Mouse (Mus musculus) G1E (cell line): ENCODE results near the gene Gm45844. TPM values are rescaled to one million over a fixed set of nuclear protein-coding genes. Genes with fewer than 3 reads are reported as not detected.
"Not testable (repeated sequence)": the region's sequence is repeated elsewhere in the genome, so short reads cannot be mapped to it uniquely, and the experiment has no call there.

Source experiments
- ATAC-seq: 2 replicates; pipeline ENCODE4 v1.8.0; 2016; ENCODE audit warnings: mild to moderate bottlenecking; ENCODE audit not compliant: insufficient number of reproducible peaks, poor library complexity, low FRiP score, severe bottlenecking; ENCODE audit errors: extremely low read depth
- DNase-seq: peaks from one replicate; pipeline ENCODE4 v3.0.0; 2012; ENCODE audit warnings: low spot score
- H3K27me3 ChIP-seq: 2 replicates; pipeline ENCODE4 v1.6.1; 2012; ENCODE audit warnings: mild to moderate bottlenecking, low read length, inconsistent platforms; ENCODE audit not compliant: insufficient read depth
- H3K36me3 ChIP-seq: replicated peaks from 2 replicates; pipeline ENCODE3; 2012; ENCODE audit warnings: mild to moderate bottlenecking, inconsistent platforms
- H3K4me1 ChIP-seq: 2 replicates; pipeline ENCODE4 v1.6.1; 2012; ENCODE audit warnings: low read depth, low read length, inconsistent platforms, mixed read lengths; ENCODE audit not compliant: insufficient read depth
- H3K4me3 ChIP-seq: 2 replicates; pipeline ENCODE4 v1.5.1; 2012; ENCODE audit warnings: low read depth, mild to moderate bottlenecking, inconsistent platforms, low read length, moderate library complexity, mixed read lengths
- H3K9me3 ChIP-seq: replicated peaks from 2 replicates; pipeline ENCODE4 v1.6.1; 2012; ENCODE audit warnings: inconsistent platforms
- CTCF ChIP-seq: IDR thresholded peaks from 2 replicates; pipeline ENCODE4 v1.5.1; 2012; ENCODE audit warnings: low read depth, low read length, inconsistent platforms, mixed read lengths
- GATA1 ChIP-seq: IDR thresholded peaks from 2 replicates; pipeline ENCODE4 v1.6.1; 2012; ENCODE audit warnings: borderline replicate concordance, low read length, inconsistent platforms, mixed read lengths
- GATA2 ChIP-seq: IDR thresholded peaks from 2 replicates; pipeline ENCODE4 v1.6.1; 2012; ENCODE audit warnings: low read depth, low read length, inconsistent platforms, borderline replicate concordance
- POLR2AphosphoS5 ChIP-seq: IDR thresholded peaks from 2 replicates; pipeline ENCODE4 v1.6.1; 2012; ENCODE audit warnings: low read depth, low read length, inconsistent platforms; ENCODE audit not compliant: insufficient replicate concordance
- TAL1 ChIP-seq: conservative IDR thresholded peaks from 2 replicates; pipeline ENCODE4 v1.6.1; 2012; ENCODE audit warnings: low read depth, low read length, inconsistent platforms, mixed read lengths
- polyA plus RNA-seq: library from polyadenylated mRNA; stranded (reverse); fragments of >175 nt; gene quantifications from 2 replicates; pipeline ENCODE4 v1.2.3, GENCODE M21; 2012
- total RNA-seq, 2 experiments: library from RNA; stranded (forward) in 1 of 2; stranded (reverse) in 1 of 2; fragments of 200-1000 nt in 1 of 2; fragments of >200 nt in 1 of 2; fragmentation: Nextera tagmentation in 1 of 2; gene quantifications; 2 replicates each; pipeline ENCODE4 v1.2.3; 2014 to 2017

Gm45844 gene
- total RNA-seq (2014; fragmentation: Nextera tagmentation) (not detected in 2 replicates), total RNA-seq (2017) (0.55 and 1.2 TPM in 2 replicates), polyA plus RNA-seq (0.15 and 0.17 TPM in 2 replicates)

DNA sequence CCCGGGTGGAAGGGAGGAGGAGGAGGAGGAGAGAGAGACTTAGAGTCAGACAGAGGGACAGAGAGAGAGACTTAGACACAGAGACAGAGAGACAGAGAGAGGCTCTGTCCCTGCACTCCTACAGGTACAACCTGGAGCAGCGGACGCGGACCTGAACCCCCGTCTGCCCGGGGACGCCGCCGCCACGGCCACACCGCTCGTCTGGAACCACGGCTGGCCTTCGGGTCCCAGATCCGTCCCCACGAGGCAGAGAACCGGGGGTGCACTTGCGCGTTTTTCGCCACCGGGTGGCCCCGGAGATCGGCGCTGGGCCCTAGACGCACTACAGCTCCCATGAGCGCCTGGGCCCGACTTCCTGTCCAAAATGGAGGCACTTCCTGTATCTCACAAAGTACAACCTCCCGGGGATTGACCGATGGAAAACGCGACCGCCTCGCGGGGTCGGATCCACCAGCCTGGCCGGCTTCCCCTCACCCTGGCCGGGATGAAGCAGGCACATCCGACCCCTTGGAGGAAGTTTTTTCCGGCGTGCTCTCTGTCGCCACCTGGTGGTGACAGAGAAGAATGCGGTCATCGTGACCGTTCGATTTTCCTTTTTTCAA is at the start of gene Gm45844:
TSS of gene Gm45844 (minus strand) at position 324 of the 602 bp plus-strand sequence.
- DNase-seq (peak; percentile 63), ATAC-seq (peak; percentile 98)
- peak within 1 kb of the TSS; percentile 71 for H3K4me3 ChIP-seq
- not testable (repeated sequence) for H3K27me3 ChIP-seq, H3K9me3 ChIP-seq, H3K4me1 ChIP-seq
- peaks cover 11% of the 10 kb centered on the region for H3K36me3 ChIP-seq
- peak; percentile 41 for TF ChIP-seq CTCF

DNA sequence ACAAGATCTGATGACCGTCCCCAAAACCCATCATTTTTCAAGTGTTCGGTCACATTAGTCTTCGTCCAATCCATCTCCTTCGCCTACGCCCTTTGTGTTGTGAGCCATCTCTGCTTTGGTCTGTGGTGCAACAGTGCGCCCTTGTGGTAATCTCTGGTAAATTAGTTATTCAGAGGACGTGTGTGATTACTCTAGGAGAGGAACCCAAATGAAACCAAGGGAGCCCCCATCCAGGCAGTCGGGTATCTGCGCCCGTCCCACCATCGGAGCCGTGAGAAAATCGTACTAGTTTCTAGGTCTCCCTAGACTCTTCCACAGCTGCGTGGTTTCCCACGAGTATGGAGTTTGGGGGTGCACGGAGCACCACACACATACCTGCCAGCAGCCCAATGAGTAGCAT is 17.5 kb upstream of the Gm45844 start:
- Histone ChIP-seq H3K9me3 (no peaks in the 10 kb centered on the region), H3K4me1 (peaks cover 26% of the 10 kb centered on the region), H3K36me3 (peaks cover 53% of the 10 kb centered on the region), H3K4me3 (no peak overlapping the region), H3K27me3 (peaks cover 4% of the 10 kb centered on the region)
- ATAC-seq (no peak), DNase-seq (peak; percentile 21)
- no peak for TF ChIP-seq POLR2AphosphoS5
- no peak for TF ChIP-seq CTCF
- TF ChIP-seq TAL1 = no peak

DNA sequence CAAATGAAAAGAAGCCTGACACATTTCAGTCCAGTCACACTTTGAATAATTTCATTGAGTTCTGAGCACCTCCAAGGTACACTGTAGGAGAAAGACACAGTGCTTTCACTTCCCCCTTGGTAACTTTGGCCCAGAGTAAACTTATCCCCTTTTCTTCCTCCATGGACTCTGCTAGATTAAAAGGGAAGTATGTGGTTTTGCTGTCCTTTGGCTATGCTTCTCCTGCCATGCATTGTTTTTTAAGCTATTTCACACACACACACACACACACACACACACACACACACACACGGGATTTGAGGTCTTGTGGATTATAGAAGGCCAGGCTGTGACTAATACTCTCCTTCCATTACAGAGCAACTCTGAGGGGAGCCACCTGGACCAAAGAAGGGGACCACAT is 3.3 kb upstream of the Gm45844 start:
- Histone ChIP-seq H3K9me3 (peaks cover 5% of the 10 kb centered on the region), H3K27me3 (no peaks in the 10 kb centered on the region), H3K36me3 (peaks cover 32% of the 10 kb centered on the region), H3K4me3 (no peak overlapping the region), H3K4me1 (peaks cover 5% of the 10 kb centered on the region; the same call in 1 of the 2 replicates)
- DNase-seq = no peak
- ATAC-seq = no peak
- no peak for TF ChIP-seq CTCF
- TF ChIP-seq GATA1 = no peak
- TF ChIP-seq TAL1 = no peak
- TF ChIP-seq GATA2 = no peak
- no peak for TF ChIP-seq POLR2AphosphoS5

DNA sequence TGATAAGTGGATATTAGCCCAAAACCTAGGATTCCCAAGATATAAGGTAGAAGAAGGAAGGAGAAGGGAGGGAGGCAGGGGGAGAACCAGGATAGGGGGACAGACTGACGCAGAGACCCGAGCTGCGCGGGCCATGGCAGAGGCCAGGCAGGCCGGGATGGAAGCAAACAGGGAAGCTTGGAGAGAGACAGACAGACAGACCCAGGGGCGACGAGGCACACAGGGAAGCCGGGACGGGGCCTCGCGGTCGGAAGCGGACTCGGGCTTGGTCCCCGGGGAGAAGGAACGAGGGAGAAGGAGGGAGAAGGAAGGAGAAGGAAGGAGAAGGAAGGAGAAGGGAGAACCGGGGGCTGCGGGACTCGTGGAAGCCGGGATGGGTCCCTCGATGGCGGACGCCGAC is 533 bp downstream of the Gm45844 start:
- H3K4me3 ChIP-seq = peak overlapping the region; percentile 71; the same call in 1 of the 2 replicates
- H3K36me3 ChIP-seq, H3K4me1 ChIP-seq, H3K27me3 ChIP-seq, ATAC-seq, H3K9me3 ChIP-seq, DNase-seq: not testable (repeated sequence)

GRCm38 (mm10) chr7:7247228-7247627 is 30.9 kb downstream of the Gm45844 start, which contains the start of gene Vmn2r29:
Gene Vmn2r29 (minus strand): TSS chr7:7247328.
- not testable (repeated sequence) for H3K36me3 ChIP-seq, H3K4me3 ChIP-seq, H3K27me3 ChIP-seq, H3K9me3 ChIP-seq, DNase-seq, ATAC-seq, H3K4me1 ChIP-seq

DNA sequence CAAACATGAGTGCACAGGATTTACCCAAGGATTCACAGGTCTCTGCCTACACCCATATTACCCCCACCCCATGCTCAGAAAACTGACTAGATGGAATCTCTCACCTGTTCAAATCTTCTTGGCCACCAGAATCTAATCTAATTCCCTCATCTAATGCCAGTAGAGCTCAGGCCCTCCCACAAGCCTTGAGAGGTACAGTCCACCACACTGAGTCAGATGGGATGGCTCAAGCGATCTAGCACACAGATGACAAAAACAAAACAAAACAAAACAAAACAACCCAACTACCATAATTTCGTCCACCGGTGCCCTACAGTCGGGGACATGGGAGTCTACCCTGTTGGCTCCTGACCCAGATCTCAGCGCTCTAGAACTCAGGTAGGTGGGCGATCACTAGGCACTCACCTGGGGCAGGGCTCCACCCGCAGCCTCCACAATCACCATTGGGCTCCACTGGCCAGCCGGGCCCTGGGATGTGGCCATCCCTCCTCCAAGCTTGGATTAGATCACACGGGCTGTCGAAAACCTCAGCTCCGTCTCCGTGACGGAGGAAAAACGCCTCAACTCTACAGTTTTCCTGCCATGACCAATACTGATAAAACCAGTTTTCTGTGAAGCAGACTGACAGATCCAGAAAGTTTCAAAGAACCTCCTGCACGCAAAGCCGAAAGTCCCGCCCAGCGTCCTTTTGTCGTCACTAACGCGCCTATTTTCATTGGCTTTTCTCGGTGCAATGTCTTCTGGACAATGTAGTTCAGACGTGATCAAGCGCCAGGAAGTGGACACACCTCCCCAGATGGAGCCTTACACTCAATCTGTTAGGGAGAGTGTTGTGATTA is 68.6 kb downstream of the Gm45844 start, which contains the start of gene Zfp772:
TSS of gene Zfp772 (minus strand) at position 686 of the 839 bp plus-strand sequence.
- H3K4me3 ChIP-seq = peak within 1 kb of the TSS; percentile 68
- not testable (repeated sequence) for ATAC-seq, DNase-seq, H3K9me3 ChIP-seq, H3K27me3 ChIP-seq, H3K4me1 ChIP-seq, H3K36me3 ChIP-seq

- H3K27me3 ChIP-seq = no peaks in the 10 kb centered on the region
- H3K4me3 ChIP-seq = peak overlapping the region; percentile 65
- H3K9me3 ChIP-seq = no peaks in the 10 kb centered on the region
- H3K4me1 ChIP-seq = peaks cover 4% of the 10 kb centered on the region; the same call in 1 of the 2 replicates
- no peaks in the 10 kb centered on the region for H3K36me3 ChIP-seq
- TF ChIP-seq TAL1 (no peak), CTCF (peak; percentile 29; the same call in 1 of the 2 replicates)
- peak; percentile 85 for ATAC-seq
- peak; percentile 57 for DNase-seq
Measured at GRCm38 (mm10) chr7:7188191-7188942, 89.7 kb downstream of the Gm45844 start.
